Mouse (Mus musculus) neural tube, embryonic 15.5 days (tissue): Measurements from ENCODE around the gene Vmn2r15. TPM values are rescaled to one million over a fixed set of nuclear protein-coding genes. Genes with fewer than 3 reads are reported as not detected.

ENCODE experiments used
- ATAC-seq: fragments of 200-750 bp; cut with Nextera tagmentation; 2 replicates; pipeline ENCODE4 v1.8.0; 2017; ENCODE audit warnings: mild to moderate bottlenecking, moderate TSS enrichment, moderate library complexity; ENCODE audit not compliant: low FRiP score
- H3K27ac ChIP-seq: fragments of 300-500 bp; sonication (generic); replicated peaks from 2 replicates; pipeline ENCODE4 v1.5.1; 2015; ENCODE audit warnings: mild to moderate bottlenecking, inconsistent platforms
- H3K27me3 ChIP-seq: fragments of 300-500 bp; sonication (generic); replicated peaks from 2 replicates; pipeline ENCODE4 v1.6.1; 2015; ENCODE audit warnings: inconsistent platforms
- H3K36me3 ChIP-seq: fragments of 300-500 bp; sonication (generic); 2 replicates; pipeline ENCODE4 v1.6.1; 2015; ENCODE audit warnings: inconsistent platforms
- H3K4me1 ChIP-seq: fragments of 300-500 bp; sonication (generic); 2 replicates; pipeline ENCODE4 v1.6.1; 2015; ENCODE audit warnings: inconsistent platforms
- H3K4me2 ChIP-seq: fragments of 300-500 bp; sonication (generic); 2 replicates; pipeline ENCODE4 v1.6.1; 2015; ENCODE audit warnings: inconsistent platforms, mild to moderate bottlenecking, moderate library complexity
- H3K4me3 ChIP-seq: fragments of 300-500 bp; sonication (generic); replicated peaks from 2 replicates; pipeline ENCODE4 v1.5.1; 2015; ENCODE audit warnings: mild to moderate bottlenecking, inconsistent platforms
- H3K9ac ChIP-seq: fragments of 300-500 bp; sonication (generic); replicated peaks from 2 replicates; pipeline ENCODE4 v1.6.1; 2015; ENCODE audit warnings: mild to moderate bottlenecking, inconsistent platforms
- H3K9me3 ChIP-seq: fragments of 300-500 bp; sonication (generic); replicated peaks from 2 replicates; pipeline ENCODE4 v1.6.1; 2016; ENCODE audit warnings: inconsistent platforms
- WGBS: fragments of 180-500 bp; shearing (Covaris S2); methylation state at CpG from one replicate; pipeline ENCODE4 v1.1.7; 2015; ENCODE audit warnings: mixed read lengths; 5-methylcytosine and 5-hydroxymethylcytosine counted together
- polyA plus RNA-seq: library from polyadenylated mRNA; unstranded; fragments of >200 nt; fragmentation: Nextera tagmentation; extraction: Ambion mirVana; gene quantifications from 2 replicates; pipeline ENCODE4 v1.2.1, GENCODE M21; 2015

The Vmn2r15 gene
- polyA plus RNA-seq: not detected in 2 replicates

DNA sequence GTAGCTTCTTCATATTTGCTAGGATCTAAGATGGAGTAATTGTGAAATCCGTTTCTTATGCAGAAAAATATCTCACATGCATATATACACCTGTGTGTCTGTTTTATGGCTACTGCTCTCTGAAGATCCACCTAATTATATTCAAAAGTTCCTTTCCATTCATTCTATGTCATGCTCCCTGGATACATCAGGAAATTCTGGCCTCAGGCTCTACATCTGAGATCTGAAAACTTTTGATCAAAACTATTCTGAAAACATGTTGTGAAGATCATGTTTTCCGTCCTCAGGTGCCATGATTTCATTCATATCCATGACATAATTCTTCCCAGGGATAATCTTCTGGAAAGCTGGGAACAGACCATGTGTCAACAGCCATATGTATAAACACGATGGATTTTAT lies at the start of gene Vmn2r15:
Vmn2r15 (minus strand) TSS at position 101 of the 400 bp plus-strand sequence.
- 67% methylated on average over 3 of the region's 3 CpGs for WGBS
- ATAC-seq: no peak
- Histone ChIP-seq H3K4me3 (no peak within 1 kb of the TSS), H3K4me2 (no peak within 1 kb of the TSS), H3K9ac (no peak within 1 kb of the TSS), H3K27ac (no peak within 1 kb of the TSS), H3K4me1 (no peaks in the 10 kb centered on the region), H3K36me3 (no peaks in the 10 kb centered on the region), H3K27me3 (no peaks in the 10 kb centered on the region), H3K9me3 (peaks cover 3% of the 10 kb centered on the region; the same call in 1 of the 2 replicates)

DNA sequence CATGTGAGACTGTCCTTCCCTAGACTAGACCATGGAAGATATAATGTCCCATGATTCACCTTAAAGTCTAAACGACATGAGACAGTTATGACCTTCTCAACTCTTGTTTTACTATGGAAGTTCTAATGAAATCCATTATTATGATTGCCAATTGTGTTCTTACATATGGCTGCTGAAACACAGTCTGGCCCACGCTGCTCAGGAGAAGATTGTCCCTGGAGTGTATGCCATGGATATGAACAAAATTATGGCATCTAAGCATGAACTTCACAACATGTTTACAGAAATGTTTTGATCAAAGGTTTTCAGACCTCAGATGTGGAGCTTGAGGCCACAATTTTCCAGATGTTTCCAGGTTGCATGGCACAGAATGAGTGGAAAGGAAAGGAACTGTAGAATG lies 32.4 kb upstream of the Vmn2r15 start, which contains the start of gene Vmn2r16:
Vmn2r16 (plus strand) TSS at position 301 of the 400 bp plus-strand sequence.
- H3K27ac ChIP-seq: no peak within 1 kb of the TSS

DNA sequence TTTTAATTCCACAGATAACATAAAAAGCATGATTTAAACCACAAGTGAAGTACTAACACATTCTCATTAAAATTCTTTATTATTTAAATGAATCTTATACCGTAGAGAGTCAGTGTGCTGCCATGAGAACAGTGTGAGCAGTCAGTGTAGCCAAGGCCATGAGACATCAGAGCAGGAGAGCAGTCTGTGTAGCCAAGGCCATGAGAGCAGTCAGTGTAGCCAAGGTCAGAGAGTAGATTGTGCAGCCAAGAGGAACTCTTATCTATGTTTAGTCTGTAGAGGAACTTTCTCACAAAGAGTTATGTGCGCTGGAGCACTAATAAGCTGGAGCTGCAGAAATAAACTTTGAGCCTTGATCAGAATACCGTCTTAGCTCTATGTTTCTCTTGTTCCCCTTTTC lies 2.8 kb downstream of the Vmn2r15 start:
- Histone ChIP-seq H3K9ac (no peak overlapping the region), H3K4me2 (no peak overlapping the region), H3K4me1 (no peaks in the 10 kb centered on the region), H3K4me3 (no peak overlapping the region), H3K9me3 (peaks cover 3% of the 10 kb centered on the region; the same call in 1 of the 2 replicates), H3K27me3 (no peaks in the 10 kb centered on the region), H3K36me3 (no peaks in the 10 kb centered on the region), H3K27ac (no peak overlapping the region)
- no peak for ATAC-seq
- WGBS: 88% methylated on average over 3 of the region's 3 CpGs

More for the DNA sequence above, 32.4 kb upstream of the Vmn2r15 start, which contains the start of gene Vmn2r16:
- 59% methylated on average over 2 of the region's 2 CpGs for WGBS
- Histone ChIP-seq H3K4me2 (no peak within 1 kb of the TSS), H3K27me3 (no peaks in the 10 kb centered on the region), H3K4me1 (no peaks in the 10 kb centered on the region), H3K9ac (no peak within 1 kb of the TSS), H3K4me3 (no peak within 1 kb of the TSS), H3K36me3 (no peaks in the 10 kb centered on the region), H3K9me3 (peaks cover 18% of the 10 kb centered on the region)
- no peak for ATAC-seq

Other genes starting within 250 kb of the Vmn2r15 start
- not detected in 2 replicates for gene Vmn2r11, start 238.1 kb downstream of the Vmn2r15 start, polyA plus RNA-seq
- not detected in 2 replicates for gene Vmn2r12, start 199.7 kb downstream of the Vmn2r15 start, polyA plus RNA-seq
- not detected in 2 replicates for gene Vmn2r13, start 105.4 kb downstream of the Vmn2r15 start, polyA plus RNA-seq
- gene Vmn2r14, start 72.9 kb downstream of the Vmn2r15 start, polyA plus RNA-seq: not detected in 2 replicates
- gene Vmn2r16, start 32.5 kb upstream of the Vmn2r15 start, polyA plus RNA-seq: not detected in 2 replicates
- not detected in 2 replicates for gene Vmn2r17, start 122.0 kb upstream of the Vmn2r15 start, polyA plus RNA-seq